Mouse (Mus musculus) megakaryocyte, embryonic 14.5 days (primary cell): ENCODE data around the gene Vamp2.

Source experiments
- FLI1 ChIP-seq: IDR thresholded peaks from 2 replicates; pipeline ENCODE4 v1.6.1; 2012; ENCODE audit warnings: low read length, inconsistent platforms, mixed read lengths
- GATA1 ChIP-seq: IDR thresholded peaks from 3 replicates; pipeline ENCODE4 v1.6.1; 2012; ENCODE audit warnings: mixed read lengths, low read length, inconsistent platforms, borderline replicate concordance

GRCm38 (mm10) chr11:69114621-69115020 is 26.3 kb downstream of the Vamp2 start:
- TF ChIP-seq GATA1 = no peak
- no peak for TF ChIP-seq FLI1
